Mouse (Mus musculus): ENCODE results near the gene Limd2. TPM values are rescaled to one million over a fixed set of nuclear protein-coding genes. Genes with fewer than 3 reads are reported as not detected.
"Not testable (repeated sequence)": the region's sequence is repeated elsewhere in the genome, so short reads cannot be mapped to it uniquely, and the experiment has no call there.

Gene Limd2
- polyA plus RNA-seq (2012; rRNA removed): 72.7 and 114 TPM in 2 replicates

DNA sequence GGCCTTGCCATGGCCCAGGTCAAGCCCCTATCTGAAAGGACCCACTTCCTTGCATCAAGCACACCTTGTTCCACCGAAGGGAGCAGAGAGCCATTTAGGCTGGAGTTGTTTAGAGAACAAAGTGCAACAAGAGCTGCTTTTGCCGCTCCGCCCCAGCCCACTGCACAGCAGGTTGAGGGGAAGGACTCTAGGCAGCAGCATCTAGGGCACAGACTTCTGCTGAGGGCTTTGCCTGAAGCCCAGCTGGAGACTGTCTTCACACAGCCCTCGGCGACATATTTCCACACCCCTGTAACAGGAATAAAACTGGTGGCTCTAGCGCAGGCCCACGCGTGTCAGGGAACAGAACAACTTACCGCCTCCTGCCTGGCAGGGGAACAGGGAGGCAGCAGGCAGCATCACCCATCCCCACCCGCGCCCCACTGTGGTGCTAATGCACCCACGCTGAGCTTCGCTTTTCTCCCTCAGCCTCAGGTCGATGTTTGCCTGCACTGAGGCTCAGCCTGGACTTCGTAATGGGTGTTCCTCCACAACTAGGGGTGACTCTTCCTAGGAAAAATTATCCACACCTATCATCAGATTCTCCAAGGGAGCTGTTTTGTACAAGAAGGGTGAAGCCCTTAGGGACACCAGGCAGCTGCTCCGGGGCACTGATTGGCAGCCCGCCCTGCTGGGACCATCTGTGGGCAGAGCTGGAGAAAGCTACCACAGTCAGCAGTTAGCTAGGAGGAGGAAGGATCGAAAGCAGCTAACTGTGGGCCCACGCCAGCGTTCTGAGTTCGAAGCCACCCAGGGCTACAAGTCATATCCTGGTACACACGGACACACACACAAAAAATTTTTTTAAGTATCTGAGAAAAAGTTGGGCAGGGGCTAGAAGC lies at the start of gene Limd2, which contains the start of gene Gm10840:
TSS of gene Limd2 (minus strand) at position 20 of the 881 bp plus-strand sequence.
TSS of gene Gm10840 (plus strand) at position 10 of the 881 bp plus-strand sequence.
- peaks cover 34% of the 10 kb centered on the region for H3K4me1 ChIP-seq (ENCODE audit: control insufficient read depth, insufficient read depth, low read length)
- H3K4me3 ChIP-seq (replicated peaks; ENCODE audit: extremely low read depth, low read depth, low read length): peak within 1 kb of the TSS; percentile 96
- WGBS: 48% methylated on average over 22 of the region's 22 CpGs
- TF ChIP-seq CTCF (IDR thresholded peaks at IDR 0.05; ENCODE audit: insufficient read depth, low read length) (no peak), POLR2A (IDR thresholded peaks at IDR 0.05; ENCODE audit: borderline replicate concordance, extremely low read depth, low read depth, low read length) (peak; percentile 24; the same call in 1 of the 2 replicates)
- DNase-seq: no peak

DNA sequence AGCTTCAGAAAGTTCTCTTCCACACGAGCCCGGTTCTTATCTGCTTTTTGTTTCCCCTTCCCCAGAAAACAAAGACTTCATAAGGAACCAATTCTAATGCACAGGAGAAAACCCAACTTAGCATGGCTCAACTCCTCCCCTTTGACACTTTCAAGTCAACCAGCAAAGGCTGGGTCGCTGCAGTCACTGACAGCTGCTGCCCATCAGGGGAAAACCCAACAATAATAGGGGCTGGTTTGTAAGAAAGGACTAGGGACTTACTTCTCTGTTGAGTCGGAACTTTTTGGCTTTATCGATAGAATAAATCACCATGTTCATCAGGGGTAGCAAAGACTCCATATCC lies 41.4 kb upstream of the Limd2 start, which contains the start of gene Strada:
TSS of gene Strada (minus strand) at position 46 of the 343 bp plus-strand sequence.
- H3K4me1 ChIP-seq (ENCODE audit: control insufficient read depth, insufficient read depth, low read length): no peaks in the 10 kb centered on the region
- no peak for DNase-seq
- 46% methylated on average over 5 of the region's 5 CpGs for WGBS
- no peak for TF ChIP-seq CTCF (IDR thresholded peaks at IDR 0.05; ENCODE audit: insufficient read depth, low read length)
- TF ChIP-seq POLR2A (IDR thresholded peaks at IDR 0.05; ENCODE audit: borderline replicate concordance, extremely low read depth, low read depth, low read length): no peak
- no peak within 1 kb of the TSS for H3K4me3 ChIP-seq (replicated peaks; ENCODE audit: extremely low read depth, low read depth, low read length)

DNA sequence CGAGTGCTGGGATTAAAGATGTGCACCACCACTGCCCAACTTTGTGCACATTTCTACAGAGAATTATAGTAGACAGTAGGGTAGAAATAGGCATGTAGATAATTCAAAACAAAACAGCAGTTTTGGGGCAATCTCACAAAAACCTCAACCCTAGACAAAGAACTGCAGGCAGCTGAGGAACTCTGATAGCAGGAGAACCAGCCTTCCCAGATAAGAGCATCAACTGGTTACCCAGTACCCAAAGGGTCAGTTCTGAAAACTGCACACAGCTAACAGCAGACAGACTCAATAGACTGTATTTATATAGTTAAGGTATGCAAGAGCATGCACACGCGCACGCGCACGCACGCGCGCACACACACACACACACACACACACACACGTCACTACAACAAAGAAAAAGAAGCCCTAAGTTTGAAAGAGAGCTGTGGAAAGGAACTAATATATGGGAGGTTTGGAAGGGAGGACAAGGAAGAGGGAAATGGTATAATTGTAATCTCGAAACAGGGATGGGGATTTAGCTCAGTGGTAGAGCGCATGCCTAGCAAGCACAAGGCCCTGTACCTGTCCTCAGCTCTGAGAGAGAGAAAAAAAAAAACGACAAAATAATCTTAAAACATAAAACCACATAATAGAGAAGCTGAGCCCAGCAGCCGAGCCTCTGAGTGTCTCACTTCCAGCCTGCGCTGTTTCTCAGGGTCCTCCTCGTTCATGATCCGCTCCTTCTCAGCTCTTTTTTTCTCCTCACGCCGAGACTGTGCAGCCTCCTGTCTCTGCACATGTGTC lies 40.9 kb upstream of the Limd2 start:
- TF ChIP-seq POLR2A (IDR thresholded peaks at IDR 0.05; ENCODE audit: borderline replicate concordance, extremely low read depth, low read depth, low read length): no peak
- no peak for TF ChIP-seq CTCF (IDR thresholded peaks at IDR 0.05; ENCODE audit: insufficient read depth, low read length)
- WGBS: 88% methylated on average over 19 of the region's 19 CpGs
- H3K4me1 ChIP-seq (ENCODE audit: control insufficient read depth, insufficient read depth, low read length): no peaks in the 10 kb centered on the region
- H3K4me3 ChIP-seq (replicated peaks; ENCODE audit: extremely low read depth, low read depth, low read length): no peak overlapping the region
- DNase-seq: no peak

DNA sequence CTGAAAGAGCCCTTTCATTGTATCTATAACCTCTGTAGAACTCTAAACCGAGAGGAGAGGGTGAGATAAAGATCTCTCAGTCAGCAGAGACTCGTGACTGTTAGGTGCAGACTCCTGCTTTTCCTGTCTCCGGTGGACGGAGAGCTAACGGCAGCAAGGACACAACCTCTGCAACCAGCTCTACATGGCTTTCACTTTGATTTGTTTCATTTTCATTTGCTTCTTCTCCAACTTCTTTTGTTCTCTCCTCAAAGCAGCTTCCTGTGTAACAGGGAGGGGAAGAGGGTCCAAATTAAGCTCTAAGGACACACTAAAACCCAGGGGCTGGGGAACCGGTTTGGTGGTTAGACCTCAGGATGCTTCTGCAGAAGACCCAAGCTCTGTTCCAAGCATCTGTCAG lies 40.1 kb upstream of the Limd2 start:
- TF ChIP-seq POLR2A (IDR thresholded peaks at IDR 0.05; ENCODE audit: borderline replicate concordance, extremely low read depth, low read depth, low read length) (no peak), CTCF (IDR thresholded peaks at IDR 0.05; ENCODE audit: insufficient read depth, low read length) (no peak)
- DNase-seq: no peak
- 44% methylated on average over 6 of the region's 6 CpGs for WGBS
- Histone ChIP-seq H3K4me1 (ENCODE audit: control insufficient read depth, insufficient read depth, low read length) (no peaks in the 10 kb centered on the region), H3K4me3 (replicated peaks; ENCODE audit: extremely low read depth, low read depth, low read length) (no peak overlapping the region)

DNA sequence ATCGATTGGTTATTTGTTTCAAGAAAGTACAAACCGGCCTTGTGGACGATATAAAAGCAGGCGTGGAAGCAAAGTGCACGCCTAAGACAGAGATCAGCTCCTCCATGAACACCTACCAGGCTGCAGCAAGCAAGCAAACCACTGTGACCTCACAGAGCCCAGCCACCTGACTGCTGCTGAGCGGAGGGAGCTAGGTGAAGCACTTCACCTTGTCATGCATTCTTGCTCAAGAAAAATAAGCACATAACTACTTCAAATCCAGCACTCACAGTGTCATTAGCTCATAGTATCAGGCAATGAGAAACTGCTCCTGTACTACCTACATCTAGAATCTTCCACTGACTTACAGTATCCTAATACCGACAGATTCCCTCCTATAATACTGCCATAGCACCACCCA lies 39.3 kb upstream of the Limd2 start:
- H3K4me3 ChIP-seq (replicated peaks; ENCODE audit: extremely low read depth, low read depth, low read length); H3K4me1 ChIP-seq (ENCODE audit: control insufficient read depth, insufficient read depth, low read length); DNase-seq: not testable (repeated sequence)
- 81% methylated on average over 7 of the region's 7 CpGs for WGBS

DNA sequence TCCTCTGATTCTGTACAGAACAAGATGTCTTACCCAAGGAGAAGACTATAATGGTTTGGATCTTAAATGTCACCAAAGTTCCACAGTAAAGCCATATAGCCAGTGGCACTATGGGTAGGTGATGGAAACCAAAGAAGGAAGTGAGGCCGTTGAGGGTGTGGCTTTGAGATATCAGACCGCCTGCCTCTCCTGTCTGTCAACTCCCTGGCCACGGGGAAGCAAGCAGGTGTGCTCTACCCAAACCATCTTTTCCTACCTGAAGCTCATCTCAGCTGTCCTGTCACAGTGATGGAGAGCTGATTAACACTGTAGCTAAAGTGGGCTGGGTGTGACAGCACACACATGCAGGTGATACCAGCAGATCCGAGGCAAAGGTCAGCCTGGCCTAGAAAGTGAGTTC lies 37.6 kb upstream of the Limd2 start:
- 80% methylated on average over 4 of the region's 4 CpGs for WGBS
- no peak for DNase-seq
- peaks cover 2% of the 10 kb centered on the region; the same call in 1 of the 2 replicates for H3K4me1 ChIP-seq (ENCODE audit: control insufficient read depth, insufficient read depth, low read length)
- H3K4me3 ChIP-seq (replicated peaks; ENCODE audit: extremely low read depth, low read depth, low read length): no peak overlapping the region
- TF ChIP-seq POLR2A (IDR thresholded peaks at IDR 0.05; ENCODE audit: borderline replicate concordance, extremely low read depth, low read depth, low read length) (no peak), CTCF (IDR thresholded peaks at IDR 0.05; ENCODE audit: insufficient read depth, low read length) (no peak)

DNA sequence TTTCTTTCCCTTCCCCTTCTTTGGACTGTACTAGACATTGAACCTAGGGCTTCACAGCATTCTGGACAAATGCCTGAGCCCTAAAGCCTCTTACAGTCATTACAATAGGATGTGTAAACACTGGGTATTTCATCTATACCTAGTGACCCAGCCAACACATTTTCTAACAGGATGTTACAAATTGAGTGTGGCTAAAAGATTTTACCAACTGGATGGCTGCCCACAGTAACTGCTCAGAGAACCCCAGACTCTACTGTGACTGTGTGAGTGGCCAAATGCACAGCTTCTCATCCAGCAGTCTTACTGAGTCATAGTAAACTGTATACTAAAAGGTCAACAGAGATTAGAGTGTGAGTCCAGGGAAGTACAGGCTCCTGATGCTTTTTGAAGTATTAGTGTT lies 34.7 kb upstream of the Limd2 start:
- TF ChIP-seq CTCF (IDR thresholded peaks at IDR 0.05; ENCODE audit: insufficient read depth, low read length): no peak
- TF ChIP-seq POLR2A (IDR thresholded peaks at IDR 0.05; ENCODE audit: borderline replicate concordance, extremely low read depth, low read depth, low read length): no peak
- H3K4me3 ChIP-seq (replicated peaks; ENCODE audit: extremely low read depth, low read depth, low read length): no peak overlapping the region
- H3K4me1 ChIP-seq (ENCODE audit: control insufficient read depth, insufficient read depth, low read length): peaks cover 2% of the 10 kb centered on the region
- no peak for DNase-seq

DNA sequence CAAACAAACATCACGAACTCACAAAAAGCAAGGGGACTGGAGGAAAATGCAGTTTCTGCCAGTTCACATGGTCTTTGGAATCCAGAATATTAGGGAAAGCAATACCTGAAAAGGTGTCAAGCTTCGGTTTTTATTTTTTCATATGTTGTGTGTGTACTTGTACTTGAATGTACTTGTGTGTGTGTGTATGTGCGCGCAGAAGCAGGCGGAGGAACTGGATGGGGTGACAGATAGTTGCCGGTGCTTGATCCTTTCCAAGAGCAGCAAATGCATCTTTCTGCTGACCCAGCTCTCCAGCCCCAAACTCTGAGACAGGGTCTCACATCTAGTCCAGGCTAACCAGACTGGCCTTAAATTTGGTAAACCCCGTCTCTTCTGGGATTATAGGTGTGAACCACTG lies 34.2 kb upstream of the Limd2 start:
- no peak for DNase-seq
- TF ChIP-seq POLR2A (IDR thresholded peaks at IDR 0.05; ENCODE audit: borderline replicate concordance, extremely low read depth, low read depth, low read length): no peak
- TF ChIP-seq CTCF (IDR thresholded peaks at IDR 0.05; ENCODE audit: insufficient read depth, low read length): no peak
- H3K4me1 ChIP-seq (ENCODE audit: control insufficient read depth, insufficient read depth, low read length): peaks cover 2% of the 10 kb centered on the region
- H3K4me3 ChIP-seq (replicated peaks; ENCODE audit: extremely low read depth, low read depth, low read length): no peak overlapping the region
- 79% methylated on average over 7 of the region's 7 CpGs for WGBS

DNA sequence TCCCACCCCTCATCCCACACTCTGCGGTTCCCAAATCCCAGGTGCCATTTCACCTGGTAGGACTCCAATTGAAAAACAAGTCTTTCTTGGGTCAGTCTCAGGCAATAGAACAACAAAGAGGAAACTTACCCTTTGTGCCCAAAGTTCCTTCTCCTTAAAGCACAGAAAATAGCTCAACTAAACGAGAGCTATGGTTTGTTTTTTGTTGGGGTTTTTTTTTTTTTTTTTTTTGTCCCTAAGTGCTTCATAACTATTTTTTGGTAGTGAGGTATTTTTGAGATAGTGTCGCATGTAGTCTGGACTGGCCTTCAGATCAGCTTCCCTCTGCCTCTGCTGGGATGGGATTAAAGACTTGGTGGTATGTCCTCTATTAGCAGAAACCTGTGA lies 33.5 kb upstream of the Limd2 start:
- no peak for DNase-seq
- 26% methylated on average over 3 of the region's 3 CpGs for WGBS
- H3K4me1 ChIP-seq (ENCODE audit: control insufficient read depth, insufficient read depth, low read length): peaks cover 2% of the 10 kb centered on the region
- H3K4me3 ChIP-seq (replicated peaks; ENCODE audit: extremely low read depth, low read depth, low read length): peak overlapping the region; percentile 74
- no peak for TF ChIP-seq CTCF (IDR thresholded peaks at IDR 0.05; ENCODE audit: insufficient read depth, low read length)
- no peak for TF ChIP-seq POLR2A (IDR thresholded peaks at IDR 0.05; ENCODE audit: borderline replicate concordance, extremely low read depth, low read depth, low read length)
